Mouse (Mus musculus) stomach, embryonic 16.5 days (tissue): ENCODE measurements around the gene Col15a1. TPM values are rescaled to one million over a fixed set of nuclear protein-coding genes. Genes with fewer than 3 reads are reported as not detected.

Experiments used
- ATAC-seq: fragments of 200-750 bp; cut with Nextera tagmentation; 2 replicates; pipeline ENCODE4 v1.8.0; 2017; ENCODE audit warnings: moderate number of reproducible peaks, moderate TSS enrichment; ENCODE audit not compliant: insufficient read depth, low FRiP score
- H3K27ac ChIP-seq: fragments of 300-500 bp; sonication (generic); 2 replicates; pipeline ENCODE4 v1.5.1; 2014; ENCODE audit warnings: low read length
- H3K27me3 ChIP-seq: fragments of 300-500 bp; sonication (generic); 2 replicates; pipeline ENCODE4 v1.6.1; 2014; ENCODE audit warnings: low read length, control low read depth, mixed read lengths; ENCODE audit not compliant: control insufficient read depth, insufficient read depth
- H3K36me3 ChIP-seq: fragments of 300-500 bp; sonication (generic); 2 replicates; pipeline ENCODE4 v1.6.1; 2014; ENCODE audit warnings: low read length; ENCODE audit not compliant: control insufficient read depth, insufficient read depth
- H3K4me1 ChIP-seq: fragments of 300-500 bp; sonication (generic); 2 replicates; pipeline ENCODE4 v1.6.1; 2014; ENCODE audit warnings: low read length, control low read depth, mixed read lengths; ENCODE audit not compliant: control insufficient read depth, insufficient read depth
- H3K4me2 ChIP-seq: fragments of 300-500 bp; sonication (generic); 2 replicates; pipeline ENCODE4 v1.6.1; 2014; ENCODE audit warnings: low read depth, low read length, mixed read lengths
- H3K4me3 ChIP-seq: fragments of 300-500 bp; sonication (generic); replicated peaks from 2 replicates; pipeline ENCODE4 v1.5.1; 2014; ENCODE audit warnings: mild to moderate bottlenecking, low read length
- H3K9ac ChIP-seq: fragments of 300-500 bp; sonication (generic); 2 replicates; pipeline ENCODE4 v1.6.1; 2014; ENCODE audit warnings: low read length
- H3K9me3 ChIP-seq: fragments of 300-500 bp; sonication (generic); replicated peaks from 2 replicates; pipeline ENCODE4 v1.6.1; 2016; ENCODE audit warnings: low read length, control low read depth; ENCODE audit not compliant: control insufficient read depth
- WGBS: fragments of 180-500 bp; shearing (Covaris S2); extraction: QIAGEN DNeasy Blood & Tissue Kit; methylation state at CpG from one replicate; pipeline ENCODE4 v1.1.7; 2014; 5-methylcytosine and 5-hydroxymethylcytosine counted together
- polyA plus RNA-seq: library from polyadenylated mRNA; unstranded; fragments of >200 nt; fragmentation: Nextera tagmentation; extraction: Ambion mirVana; gene quantifications from 2 replicates; pipeline ENCODE4 v1.2.1, GENCODE M21; 2015

Col15a1 gene
- polyA plus RNA-seq, 1 experiment from 2014 or later, result 34.0 TPM

DNA sequence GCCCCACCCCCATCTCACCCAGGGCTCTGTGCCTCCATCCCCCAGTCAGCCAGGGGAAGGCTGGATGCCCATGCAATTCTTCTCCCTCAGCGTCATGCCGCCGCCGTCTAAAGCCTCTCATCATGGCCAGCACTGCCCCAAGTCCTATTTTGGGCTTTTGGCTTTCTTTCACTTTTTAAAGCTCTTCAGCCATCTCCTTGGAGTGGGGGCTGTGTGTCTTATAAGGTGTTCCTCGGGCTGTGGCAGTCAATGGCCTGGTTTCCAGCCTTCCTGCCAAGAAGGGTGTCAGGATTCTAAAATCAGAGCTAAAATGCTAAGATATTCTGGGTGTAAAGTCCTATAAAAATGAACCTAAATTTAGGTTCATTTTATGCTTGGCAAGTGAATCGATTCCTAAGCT is 39.6 kb downstream of the Col15a1 start:
- 70% methylated on average over 6 of the region's 6 CpGs for WGBS
- H3K9ac ChIP-seq, result 0 out of 2 replicates have a peak overlapping the region, but pooled peaks have one; percentile 2
- H3K36me3 ChIP-seq, result no peaks in the 10 kb centered on the region
- 0 out of 2 replicates have a peak overlapping the region, but pooled peaks have one; percentile 23 for H3K27ac ChIP-seq
- H3K4me3 ChIP-seq, result no peak overlapping the region
- H3K4me2 ChIP-seq, result no peak overlapping the region
- ATAC-seq, result no peak
- H3K27me3 ChIP-seq, result no peaks in the 10 kb centered on the region
- H3K9me3 ChIP-seq, result peaks cover 2% of the 10 kb centered on the region; the same call in 1 of the 2 replicates
- H3K4me1 ChIP-seq, result peaks cover 15% of the 10 kb centered on the region; the same call in 1 of the 2 replicates

DNA sequence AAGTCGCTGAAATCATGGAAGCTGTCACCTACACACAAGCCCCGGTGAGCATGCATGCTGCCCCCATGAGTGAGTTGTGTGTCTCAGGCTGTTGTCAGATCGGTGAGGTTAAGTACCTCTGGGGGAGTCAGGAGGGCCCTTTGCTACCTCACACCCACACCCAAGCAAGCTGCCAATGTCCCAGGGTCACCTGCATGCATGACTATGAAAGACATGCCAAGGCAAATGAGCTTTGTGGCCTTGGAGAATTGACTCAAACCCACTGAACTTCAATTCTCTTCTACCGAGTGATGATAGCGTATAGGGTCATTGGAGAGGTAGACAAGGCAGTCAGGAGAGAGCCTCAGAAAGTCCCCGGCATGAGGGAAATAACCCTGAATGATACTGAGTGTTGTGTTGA is 41.2 kb downstream of the Col15a1 start:
- no peak for ATAC-seq
- H3K9me3 ChIP-seq, result peaks cover 8% of the 10 kb centered on the region; the same call in 1 of the 2 replicates

DNA sequence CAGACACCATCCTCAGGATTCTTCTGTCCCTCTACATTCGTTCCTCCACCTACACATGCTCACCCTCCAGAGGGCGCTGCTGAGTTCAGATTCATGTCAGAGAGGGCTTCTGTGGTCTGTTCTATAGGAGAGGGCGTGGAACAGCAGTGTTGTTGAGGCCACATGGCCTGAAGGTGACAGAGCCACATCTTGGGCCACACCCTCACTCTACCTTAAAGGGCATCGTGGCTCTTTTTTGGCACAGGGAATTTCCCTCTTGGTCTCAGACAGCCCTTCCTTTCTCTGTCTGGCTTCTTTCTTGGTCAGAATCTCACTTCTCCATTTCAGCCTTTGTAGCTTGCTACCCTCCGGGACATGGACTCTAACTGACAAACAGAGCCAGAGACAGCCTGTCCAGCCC is 43.1 kb downstream of the Col15a1 start:
- Histone ChIP-seq H3K4me3 (no peak overlapping the region), H3K27me3 (no peaks in the 10 kb centered on the region), H3K9me3 (peaks cover 8% of the 10 kb centered on the region; the same call in 1 of the 2 replicates), H3K4me1 (peaks cover 15% of the 10 kb centered on the region; the same call in 1 of the 2 replicates), H3K36me3 (no peaks in the 10 kb centered on the region), H3K9ac (no peak overlapping the region), H3K4me2 (no peak overlapping the region), H3K27ac (peak overlapping the region; percentile 24; the same call in 1 of the 2 replicates)
- WGBS, result 33% methylated on average over 5 of the region's 5 CpGs
- no peak; the same call in 1 of the 2 replicates for ATAC-seq

More for the DNA sequence above, 41.2 kb downstream of the Col15a1 start:
- Histone ChIP-seq H3K36me3 (no peaks in the 10 kb centered on the region), H3K9ac (no peak overlapping the region), H3K27ac (no peak overlapping the region), H3K4me3 (no peak overlapping the region), H3K4me2 (no peak overlapping the region), H3K27me3 (no peaks in the 10 kb centered on the region), H3K4me1 (peaks cover 15% of the 10 kb centered on the region; the same call in 1 of the 2 replicates)
- 87% methylated on average over 6 of the region's 6 CpGs for WGBS

DNA sequence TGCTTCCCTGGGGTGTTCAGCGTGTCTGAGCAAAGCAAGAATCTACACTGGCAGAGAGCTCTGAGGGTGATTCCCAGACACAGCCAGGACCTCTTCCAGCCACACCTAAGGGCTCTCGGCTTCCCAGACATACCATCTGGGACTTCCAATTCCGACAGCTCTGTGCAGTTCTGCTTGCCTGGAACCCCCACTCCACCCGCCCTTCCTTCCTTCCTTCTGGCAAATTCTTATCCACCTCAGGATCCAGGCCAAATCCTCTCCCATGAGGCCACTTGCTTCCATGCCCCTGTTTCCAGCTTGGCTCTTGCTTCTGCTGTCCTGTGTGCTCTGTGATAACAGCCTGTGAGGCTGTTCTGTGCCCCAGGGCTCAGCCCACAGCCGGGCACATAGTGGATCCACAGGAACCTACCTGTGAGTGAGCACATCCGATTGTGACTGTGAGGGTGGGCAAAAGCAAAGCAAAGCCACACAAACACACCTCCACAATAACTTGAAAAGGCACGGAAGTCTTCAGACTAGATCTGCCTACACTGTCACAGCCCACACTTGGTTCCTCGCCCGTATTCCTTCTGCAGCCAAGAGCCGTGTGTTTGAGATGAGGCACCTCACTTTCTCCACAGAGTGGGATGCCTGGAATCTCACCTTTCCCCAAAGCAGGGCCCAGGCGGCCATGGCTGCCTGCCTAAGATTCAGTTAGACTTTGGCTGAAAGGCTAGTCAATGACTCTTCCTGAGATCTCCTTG is 43.9 kb downstream of the Col15a1 start:
- 82% methylated on average over 11 of the region's 11 CpGs for WGBS
- no peaks in the 10 kb centered on the region for H3K27me3 ChIP-seq
- H3K9me3 ChIP-seq, result peaks cover 8% of the 10 kb centered on the region; the same call in 1 of the 2 replicates
- no peak overlapping the region for H3K4me3 ChIP-seq
- H3K27ac ChIP-seq, result peak overlapping the region; percentile 24; the same call in 1 of the 2 replicates
- no peak overlapping the region for H3K4me2 ChIP-seq
- H3K9ac ChIP-seq, result no peak overlapping the region
- H3K36me3 ChIP-seq, result no peaks in the 10 kb centered on the region
- H3K4me1 ChIP-seq, result peaks cover 15% of the 10 kb centered on the region; the same call in 1 of the 2 replicates
- ATAC-seq, result no peak

DNA sequence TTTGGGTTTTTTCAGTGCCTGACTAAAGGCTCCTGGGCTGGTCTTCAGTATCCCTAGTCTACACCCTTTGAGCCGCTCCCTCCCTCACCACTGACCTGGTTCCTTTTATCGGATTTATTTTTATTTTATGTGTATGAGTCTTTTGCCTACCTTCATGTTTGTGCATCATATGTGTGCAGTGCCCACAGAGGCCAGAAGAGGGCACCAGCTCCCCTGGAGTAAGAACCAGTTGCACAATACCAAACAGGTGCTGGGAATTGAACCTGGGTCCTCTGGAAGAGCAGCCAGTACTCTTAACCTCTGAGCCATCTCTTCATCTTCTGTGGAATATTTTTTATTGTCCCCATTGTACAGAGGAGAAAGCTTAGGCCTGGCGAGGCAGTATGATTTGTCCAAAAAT is 44.7 kb downstream of the Col15a1 start:
- 96% methylated on average over 3 of the region's 3 CpGs for WGBS
- Histone ChIP-seq H3K9me3 (peaks cover 8% of the 10 kb centered on the region; the same call in 1 of the 2 replicates), H3K4me2 (no peak overlapping the region), H3K4me1 (peaks cover 13% of the 10 kb centered on the region; the same call in 1 of the 2 replicates), H3K36me3 (no peaks in the 10 kb centered on the region), H3K27ac (no peak overlapping the region), H3K4me3 (no peak overlapping the region), H3K9ac (no peak overlapping the region), H3K27me3 (no peaks in the 10 kb centered on the region)
- ATAC-seq, result no peak

DNA sequence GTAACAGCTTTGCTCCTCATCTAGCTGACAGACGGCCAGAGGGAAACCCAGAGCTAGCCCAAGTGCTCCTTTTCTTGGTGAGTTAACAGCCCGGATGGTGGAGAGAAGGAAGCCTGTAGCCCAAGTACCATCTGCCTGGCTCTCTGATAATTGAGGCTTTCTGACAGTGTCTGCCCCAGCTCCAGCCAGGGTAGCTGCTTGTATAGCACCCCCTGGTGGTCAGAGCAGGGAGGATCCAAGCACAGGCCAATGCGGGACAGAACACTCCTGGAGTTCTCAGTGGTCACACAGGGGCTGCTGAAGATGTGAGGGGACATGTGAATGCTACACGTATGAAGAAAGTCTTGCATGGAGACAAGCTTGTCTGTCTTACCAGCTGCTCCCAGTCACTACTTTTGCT is 47.7 kb downstream of the Col15a1 start:
- Histone ChIP-seq H3K27ac (no peak overlapping the region), H3K9ac (no peak overlapping the region), H3K36me3 (no peaks in the 10 kb centered on the region), H3K9me3 (peaks cover 8% of the 10 kb centered on the region; the same call in 1 of the 2 replicates), H3K4me3 (no peak overlapping the region), H3K4me2 (no peak overlapping the region), H3K27me3 (no peaks in the 10 kb centered on the region), H3K4me1 (peaks cover 9% of the 10 kb centered on the region; the same call in 1 of the 2 replicates)
- ATAC-seq, result peak; percentile 63; the same call in 1 of the 2 replicates
- WGBS, result 48% methylated on average over 4 of the region's 4 CpGs

DNA sequence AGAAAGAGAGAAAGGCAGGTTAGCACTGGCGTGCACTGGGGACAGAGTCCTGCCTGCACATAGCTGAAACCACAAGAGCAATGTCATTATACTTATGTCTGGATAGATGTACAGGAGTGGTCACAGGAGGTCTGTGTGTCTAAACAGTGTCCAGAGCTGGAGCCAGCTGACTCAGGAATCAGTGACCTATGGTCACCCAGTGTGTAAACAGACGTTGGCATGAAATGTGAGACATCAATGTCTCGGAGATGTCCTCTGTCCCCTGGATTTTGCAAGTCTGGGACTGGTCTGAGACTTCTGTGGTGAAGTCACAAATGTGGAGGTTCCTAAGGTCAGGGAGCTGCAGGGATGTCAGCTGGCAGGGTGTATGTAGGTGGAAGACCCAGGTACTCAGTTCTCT is 50.2 kb downstream of the Col15a1 start:
- ATAC-seq, result no peak
- 48% methylated on average over 3 of the region's 3 CpGs for WGBS

DNA sequence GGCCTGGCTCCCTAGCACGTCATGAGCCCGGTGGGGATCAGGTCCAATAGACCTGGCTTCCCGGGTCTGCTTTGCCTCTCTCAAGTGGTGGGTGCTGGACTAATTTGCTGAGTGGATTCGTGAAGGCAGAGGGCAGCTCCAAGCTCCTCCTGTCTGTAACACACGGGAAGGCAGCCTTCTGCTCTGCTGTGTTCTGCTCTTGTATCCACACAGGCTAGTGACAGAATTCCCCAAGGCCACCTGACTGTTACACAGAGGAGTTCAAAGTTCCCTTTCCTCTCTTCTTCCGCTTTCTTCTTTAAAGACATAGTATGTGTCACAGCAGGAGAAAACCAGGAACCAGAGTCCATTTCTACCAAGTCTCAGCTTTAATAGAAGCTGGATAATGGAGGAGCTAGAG is 53.1 kb downstream of the Col15a1 start:
- ATAC-seq, result no peak
- no peak overlapping the region for H3K27ac ChIP-seq
- no peaks in the 10 kb centered on the region for H3K27me3 ChIP-seq
- no peak overlapping the region for H3K9ac ChIP-seq
- H3K4me3 ChIP-seq, result no peak overlapping the region
- H3K9me3 ChIP-seq, result no peaks in the 10 kb centered on the region
- H3K4me1 ChIP-seq, result no peaks in the 10 kb centered on the region
- no peak overlapping the region for H3K4me2 ChIP-seq
- WGBS, result 73% methylated on average over 6 of the region's 6 CpGs
- no peaks in the 10 kb centered on the region for H3K36me3 ChIP-seq

More for the DNA sequence above, 50.2 kb downstream of the Col15a1 start:
- Histone ChIP-seq H3K9me3 (no peaks in the 10 kb centered on the region), H3K4me3 (no peak overlapping the region), H3K27ac (no peak overlapping the region), H3K36me3 (no peaks in the 10 kb centered on the region), H3K27me3 (no peaks in the 10 kb centered on the region), H3K4me2 (no peak overlapping the region), H3K9ac (no peak overlapping the region), H3K4me1 (no peaks in the 10 kb centered on the region)

DNA sequence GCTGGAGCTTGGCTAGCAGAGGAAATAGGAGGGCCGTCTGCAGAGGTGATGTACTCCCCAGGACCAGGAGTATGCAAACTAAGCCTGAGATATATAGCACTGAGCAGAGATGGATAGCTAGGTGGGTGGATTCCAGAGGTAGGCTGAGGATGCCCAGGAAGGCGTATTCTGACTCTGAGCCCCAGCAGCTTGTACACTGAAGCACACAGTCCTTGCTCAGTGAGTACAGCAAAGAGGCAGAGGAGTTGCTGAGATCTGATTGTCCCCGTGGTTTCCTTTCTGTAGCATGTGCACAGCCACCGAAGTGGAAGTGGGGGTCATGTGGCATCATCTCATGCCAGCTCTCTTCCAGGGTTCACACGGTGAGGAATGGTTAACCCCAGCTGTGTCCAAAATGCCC is 54.0 kb downstream of the Col15a1 start:
- ATAC-seq, result no peak
- Histone ChIP-seq H3K4me1 (no peaks in the 10 kb centered on the region), H3K27me3 (no peaks in the 10 kb centered on the region), H3K4me3 (no peak overlapping the region), H3K27ac (no peak overlapping the region), H3K9ac (no peak overlapping the region), H3K9me3 (no peaks in the 10 kb centered on the region), H3K4me2 (no peak overlapping the region), H3K36me3 (no peaks in the 10 kb centered on the region)
- 65% methylated on average over 5 of the region's 5 CpGs for WGBS
